Mouse (Mus musculus) right cerebral cortex, postnatal 4 days (tissue): ENCODE measurements around the gene Rnf121.

Experiments used
- DNase-seq: peaks from one replicate; pipeline ENCODE4 v3.0.0-alpha.2; 2022

The Rnf121 gene

DNA sequence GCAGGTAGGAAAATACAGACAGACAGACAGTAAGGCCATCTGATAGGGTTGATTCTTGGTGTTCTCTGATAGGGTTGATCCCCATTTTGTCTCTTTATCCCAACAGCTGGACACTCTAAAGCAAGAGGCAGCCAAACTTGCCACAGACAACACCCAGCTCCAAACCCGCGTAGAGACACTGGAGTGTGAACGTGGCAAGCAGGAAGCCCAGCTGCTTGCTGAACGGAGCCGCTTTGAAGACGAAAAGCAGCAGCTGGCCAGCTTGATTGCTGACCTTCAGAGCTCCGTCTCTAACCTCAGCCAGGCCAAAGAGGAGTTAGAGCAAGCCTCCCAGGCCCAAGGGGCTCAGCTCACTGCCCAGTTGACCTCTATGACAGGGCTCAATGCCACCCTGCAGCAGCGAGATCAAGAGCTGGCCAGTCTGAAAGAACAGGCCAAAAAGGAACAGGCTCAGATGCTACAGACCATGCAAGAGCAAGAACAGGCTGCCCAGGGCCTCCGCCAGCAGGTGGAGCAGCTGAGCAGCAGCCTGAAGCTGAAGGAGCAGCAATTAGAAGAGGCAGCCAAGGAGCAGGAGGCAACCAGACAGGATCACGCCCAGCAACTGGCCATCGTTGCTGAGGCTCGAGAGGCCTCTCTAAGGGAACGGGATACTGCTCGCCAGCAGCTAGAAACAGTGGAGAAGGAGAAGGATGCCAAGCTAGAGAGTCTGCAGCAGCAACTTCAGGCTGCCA, 66.9 kb downstream of the Rnf121 start:
- peak; percentile 84 for DNase-seq

DNA sequence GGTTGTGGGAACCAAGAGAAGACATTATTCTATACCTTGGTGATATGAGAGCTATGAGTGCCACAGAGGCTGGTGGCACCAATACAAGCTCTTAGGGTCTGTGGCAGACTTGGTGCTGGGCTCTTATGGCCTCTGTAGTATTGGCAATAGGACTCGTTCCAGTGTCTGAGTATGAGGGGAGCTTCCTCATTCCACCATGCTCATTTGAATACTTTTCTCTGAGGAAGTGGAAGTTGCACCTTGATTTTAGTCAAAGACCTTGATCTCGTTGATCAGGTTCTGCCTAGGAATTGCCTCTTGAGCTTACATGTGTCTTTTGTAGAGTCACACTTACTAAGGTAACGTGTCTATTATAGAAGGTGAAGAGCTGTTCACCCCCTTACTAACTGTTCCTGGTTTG, 71.0 kb downstream of the Rnf121 start:
- no peak for DNase-seq

DNA sequence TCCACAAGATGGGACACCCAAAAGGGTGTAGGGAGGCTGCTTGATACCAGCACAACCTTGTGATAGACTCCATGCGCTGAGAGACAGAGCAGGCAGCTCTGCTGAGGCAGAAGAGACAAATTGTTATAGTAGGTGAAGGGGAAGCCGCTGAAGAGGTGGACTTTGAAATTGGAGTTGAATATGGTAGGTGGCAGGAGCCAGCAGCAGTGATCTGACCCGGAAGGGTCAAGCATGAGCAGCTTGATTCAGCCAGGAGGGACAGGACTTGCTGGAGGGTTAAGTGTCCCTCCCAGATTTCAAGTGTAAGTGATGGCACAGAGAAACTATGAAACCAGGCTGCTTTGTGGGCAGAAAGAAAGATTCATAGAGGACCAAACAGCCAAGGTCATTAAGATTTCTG, 80.2 kb downstream of the Rnf121 start:
- no peak for DNase-seq

DNA sequence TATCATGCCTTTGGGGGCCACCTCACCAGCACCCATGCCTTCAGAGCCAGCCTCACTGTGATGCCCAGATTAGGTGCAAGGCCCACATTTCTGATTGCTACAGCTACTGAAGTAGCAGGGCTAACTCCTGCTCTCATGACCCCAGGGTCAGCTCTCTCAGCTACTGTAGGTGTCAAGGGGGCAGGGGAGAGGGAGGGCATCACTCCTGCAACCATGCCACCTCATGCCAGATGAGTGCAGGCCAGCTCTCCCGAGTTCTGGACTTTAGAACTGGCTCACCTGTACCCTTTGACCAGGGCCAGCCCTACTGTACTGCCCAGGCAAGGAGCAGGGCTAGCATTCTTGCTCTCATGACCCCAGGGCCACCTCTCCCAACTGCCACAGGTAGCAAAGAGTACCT, 82.5 kb downstream of the Rnf121 start:
- DNase-seq: no peak

DNA sequence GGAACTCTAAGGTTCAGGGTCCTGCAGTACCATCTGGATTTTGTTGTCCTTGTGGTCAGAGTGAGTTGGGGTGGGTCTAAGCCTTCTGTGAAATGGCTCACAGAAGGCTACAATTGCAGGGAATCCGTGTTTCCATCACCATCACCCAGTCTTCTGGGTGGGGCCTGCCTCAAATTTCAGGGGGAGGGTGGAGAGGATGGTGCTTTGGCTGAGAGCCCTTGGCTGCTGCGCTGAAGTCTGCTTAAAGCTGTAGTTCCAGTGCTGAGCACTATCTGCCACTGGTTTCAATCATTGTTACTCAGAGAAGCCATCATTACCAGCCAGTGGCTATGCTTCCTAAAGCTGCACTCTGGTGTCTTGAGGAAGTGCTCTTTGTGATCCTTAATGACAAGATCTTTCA, 90.8 kb downstream of the Rnf121 start:
- DNase-seq: no peak

DNA sequence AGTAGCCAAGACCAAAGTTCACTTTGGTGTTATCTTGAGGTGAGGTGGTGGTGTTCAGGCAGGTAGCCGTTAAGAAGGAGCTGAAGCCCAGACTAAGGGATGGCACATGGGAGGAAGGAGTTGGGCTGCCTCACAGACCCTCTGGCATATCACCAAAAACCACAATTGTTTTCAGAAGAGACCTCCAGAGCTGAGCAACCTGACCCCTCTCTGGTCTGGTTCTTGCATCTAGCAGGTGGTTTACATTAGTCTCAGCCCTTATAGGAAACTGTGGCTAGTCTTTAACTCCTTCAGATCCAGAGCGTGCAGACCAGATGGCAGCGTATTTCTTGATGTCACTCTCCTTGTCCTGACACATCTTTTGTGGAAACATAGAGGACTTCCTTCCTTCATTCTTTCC, 91.5 kb downstream of the Rnf121 start:
- no peak for DNase-seq

DNA sequence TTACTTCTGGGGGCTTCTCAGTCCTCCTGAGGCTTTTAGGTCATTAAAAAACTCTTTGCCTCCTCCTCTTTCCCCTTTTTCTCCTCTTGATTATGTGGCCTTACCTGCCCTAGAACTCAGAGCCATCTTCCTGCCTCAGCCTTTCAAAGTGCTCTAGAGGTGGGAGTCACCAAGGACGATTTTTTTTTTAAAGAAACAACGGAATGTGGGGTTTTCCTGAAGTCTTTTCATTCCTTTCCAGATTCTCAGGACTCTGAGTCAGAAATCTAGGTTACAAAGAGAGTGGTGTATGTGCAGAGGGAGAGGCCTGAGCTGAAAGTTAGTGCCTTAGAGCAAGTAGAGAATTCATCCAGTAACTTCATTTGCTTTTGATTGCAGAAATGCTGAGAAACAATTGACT, 93.5 kb downstream of the Rnf121 start:
- no peak for DNase-seq

DNA sequence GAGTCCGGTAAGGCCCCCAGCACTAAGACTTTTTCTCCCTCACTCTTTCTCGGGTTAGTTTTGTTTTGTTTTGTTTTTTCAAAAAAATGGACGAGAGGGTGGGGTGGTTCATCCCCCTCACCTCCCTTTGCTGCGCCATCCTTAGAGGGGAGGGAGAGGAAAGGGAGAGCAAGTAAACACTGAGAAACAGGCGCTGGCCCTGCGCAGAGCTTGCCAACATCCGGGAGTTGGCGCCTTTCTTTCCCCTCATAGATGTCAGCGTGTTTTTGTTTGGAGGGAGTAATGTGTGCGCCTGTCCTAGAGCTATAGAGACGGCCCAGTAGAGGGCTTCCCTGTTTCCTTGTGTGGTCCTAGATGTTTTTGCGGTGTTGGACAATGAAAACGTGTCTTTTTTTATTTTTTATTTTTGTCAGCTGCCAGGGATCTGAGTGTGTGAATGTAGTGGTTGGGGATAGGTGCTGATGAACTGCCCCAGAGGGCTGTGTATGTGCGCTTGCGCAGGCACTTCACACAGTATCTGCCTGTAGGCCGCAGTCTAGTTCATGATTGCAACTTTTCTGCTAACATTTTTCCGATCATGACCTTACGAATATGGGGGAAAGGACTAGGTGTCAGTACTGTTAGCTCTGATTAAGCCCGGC, 94.3 kb downstream of the Rnf121 start:
- DNase-seq: peak; percentile 70

DNA sequence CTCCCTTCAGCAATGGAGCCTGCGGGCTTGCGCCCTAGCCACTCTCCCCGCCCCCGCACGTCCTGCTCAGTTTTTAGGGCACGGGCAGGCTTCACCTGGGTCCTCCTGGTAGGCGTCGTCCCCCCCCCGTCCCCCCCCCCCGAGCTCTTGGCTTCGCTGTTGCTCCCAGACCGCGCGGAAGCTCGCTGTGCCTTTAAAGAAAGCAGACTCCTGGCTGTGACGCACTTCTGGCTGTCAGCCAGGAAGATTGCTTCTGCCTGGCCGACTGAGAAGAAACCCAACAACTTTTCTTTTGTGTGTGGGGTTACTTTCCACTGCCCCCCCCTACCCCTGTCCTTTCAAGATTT, 94.9 kb downstream of the Rnf121 start:
- peak; percentile 87 for DNase-seq

DNA sequence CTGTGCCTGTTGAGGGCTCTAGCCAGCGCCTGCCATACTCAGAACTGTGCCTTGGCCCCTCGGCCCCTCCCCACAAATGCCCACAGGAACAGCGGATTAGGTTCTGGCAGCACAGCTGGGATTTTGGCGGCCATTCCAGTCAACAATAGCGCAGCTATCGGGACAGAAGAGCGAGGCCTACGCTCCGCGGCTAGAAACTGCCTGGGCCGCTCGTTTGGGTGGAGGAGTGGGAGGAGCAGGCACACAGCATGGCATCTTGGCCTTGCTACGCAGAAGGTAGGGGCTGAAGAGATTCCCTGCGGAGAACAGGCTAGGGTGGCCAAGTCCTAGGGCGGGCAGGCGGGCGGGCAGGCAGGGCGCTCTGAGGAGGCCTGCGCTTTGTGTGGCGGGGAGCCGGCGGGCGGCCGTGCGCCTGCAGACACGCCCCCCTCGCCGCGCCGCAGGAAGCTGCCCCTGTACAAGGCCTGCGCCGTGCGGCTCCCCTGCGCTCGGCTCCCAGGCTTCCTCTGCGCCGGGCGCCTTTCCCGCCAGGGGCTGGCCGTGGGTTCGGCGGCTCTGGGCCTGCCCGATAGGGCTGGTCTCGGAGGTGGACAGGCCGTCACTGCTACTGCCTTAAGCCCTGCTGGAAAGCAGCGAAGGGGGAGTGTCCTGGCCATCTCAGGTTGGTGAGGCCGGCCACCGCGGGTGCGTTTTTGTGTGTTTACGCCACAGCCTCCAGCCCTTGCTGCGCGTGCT, 95.4 kb downstream of the Rnf121 start:
- DNase-seq: peak; percentile 81
